Mouse (Mus musculus): ENCODE results near the gene Mtrf1l. TPM values are rescaled to one million over a fixed set of nuclear protein-coding genes. Genes with fewer than 3 reads are reported as not detected.

Gene Mtrf1l
- polyA plus RNA-seq, 1 experiment from 2014 or later, result 11.6 TPM

DNA sequence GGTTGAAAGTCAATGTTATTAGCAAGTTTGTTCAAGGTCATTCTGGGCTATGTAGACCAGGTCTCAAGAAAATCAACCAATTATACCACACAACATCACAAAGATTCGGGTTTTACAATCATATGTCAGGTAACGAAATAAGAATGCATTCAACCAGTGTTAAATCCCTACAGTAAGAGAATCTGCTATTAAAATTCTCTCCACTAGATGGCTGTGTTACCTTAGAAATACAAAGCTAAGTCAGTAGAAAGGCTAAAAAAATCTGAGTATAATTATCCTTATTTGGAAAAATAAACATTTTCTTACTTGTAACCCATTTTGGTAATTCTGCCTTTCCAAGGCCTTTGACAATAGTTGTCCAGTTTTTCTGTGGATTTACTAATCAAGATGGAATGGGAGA is 23.2 kb upstream of the Mtrf1l start:
- no peak for ATAC-seq (ENCODE audit: low FRiP score)
- 34% methylated on average over 2 of the region's 2 CpGs for WGBS
- Histone ChIP-seq H3K4me3 (replicated peaks; ENCODE audit: low read length) (no peak overlapping the region), H3K4me1 (replicated peaks; ENCODE audit: control insufficient read depth, insufficient read depth, low read length) (no peaks in the 10 kb centered on the region), H3K27ac (no peak overlapping the region), H3K4me2 (replicated peaks) (no peak overlapping the region), H3K36me3 (replicated peaks; ENCODE audit: control insufficient read depth, insufficient read depth) (peaks cover 7% of the 10 kb centered on the region), H3K9me3 (ENCODE audit: control insufficient read depth, low read length) (no peaks in the 10 kb centered on the region), H3K27me3 (ENCODE audit: control insufficient read depth, insufficient read depth, low read length) (no peaks in the 10 kb centered on the region), H3K9ac (no peak overlapping the region)
- DNase-seq (ENCODE audit: low spot score), result peak; percentile 84

DNA sequence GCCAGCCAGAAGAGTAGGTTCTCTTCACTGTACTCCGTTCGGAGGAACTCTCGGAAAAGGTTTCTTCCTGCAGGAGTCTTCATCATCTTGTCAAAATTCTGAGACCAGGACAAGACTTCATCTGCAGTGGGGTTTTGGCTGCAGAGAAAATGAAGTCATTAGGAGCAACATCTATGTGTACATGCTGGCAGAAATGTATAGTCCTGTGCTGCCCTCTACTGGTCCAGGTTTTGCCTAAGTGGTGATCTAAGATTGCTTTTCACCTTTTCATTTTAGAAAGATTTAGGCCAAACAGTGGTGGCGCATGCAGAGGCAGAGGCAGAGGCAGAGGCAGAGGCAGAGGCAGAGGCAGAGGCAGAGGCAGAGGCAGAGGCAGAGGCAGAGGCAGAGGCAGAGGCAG is 17.7 kb upstream of the Mtrf1l start:
- peaks cover 24% of the 10 kb centered on the region; the same call in 1 of the 2 replicates for H3K36me3 ChIP-seq (replicated peaks; ENCODE audit: control insufficient read depth, insufficient read depth)
- no peaks in the 10 kb centered on the region for H3K9me3 ChIP-seq (ENCODE audit: control insufficient read depth, low read length)
- H3K9ac ChIP-seq, result no peak overlapping the region
- WGBS, result 82% methylated on average over 4 of the region's 4 CpGs
- H3K4me2 ChIP-seq (replicated peaks), result no peak overlapping the region
- H3K4me3 ChIP-seq (replicated peaks; ENCODE audit: low read length), result no peak overlapping the region
- H3K4me1 ChIP-seq (replicated peaks; ENCODE audit: control insufficient read depth, insufficient read depth, low read length), result no peaks in the 10 kb centered on the region
- no peaks in the 10 kb centered on the region for H3K27me3 ChIP-seq (ENCODE audit: control insufficient read depth, insufficient read depth, low read length)
- no peak overlapping the region for H3K27ac ChIP-seq
- peak; percentile 68 for DNase-seq (ENCODE audit: low spot score)
- ATAC-seq (ENCODE audit: low FRiP score), result no peak

DNA sequence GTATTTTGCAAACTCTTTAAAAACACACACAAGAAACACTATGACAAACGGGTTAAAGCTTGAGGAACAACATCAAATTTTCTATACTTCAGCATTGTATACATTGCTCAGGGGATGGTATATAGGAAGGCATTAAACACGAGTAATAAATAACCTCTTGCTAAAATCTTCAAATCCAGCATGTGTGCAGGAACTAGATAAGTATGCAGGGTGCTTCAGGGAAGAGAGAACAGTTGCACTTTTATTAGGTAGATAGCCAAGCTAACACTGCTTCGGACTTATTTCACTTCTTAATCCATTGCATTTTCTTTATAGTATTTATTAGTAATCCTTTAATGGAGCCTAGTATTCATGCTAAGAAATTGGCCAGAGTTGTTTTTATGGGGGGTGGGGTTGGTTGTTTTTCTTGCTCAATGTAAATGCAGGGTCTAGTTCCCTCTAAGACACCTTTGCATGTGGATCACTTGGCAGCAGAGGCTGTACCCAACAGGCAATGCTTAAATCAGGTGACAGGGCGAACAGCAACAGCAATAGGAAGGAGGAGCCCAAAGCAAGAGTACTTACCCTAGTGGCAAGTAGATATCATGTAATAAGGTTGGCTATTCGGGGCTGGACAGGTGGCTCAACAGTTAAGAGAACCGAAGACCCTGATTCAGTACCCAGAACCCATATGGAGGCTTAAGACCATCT is 2.8 kb upstream of the Mtrf1l start:
- no peak for DNase-seq (ENCODE audit: low spot score)
- 84% methylated on average over 6 of the region's 6 CpGs for WGBS
- no peak for ATAC-seq (ENCODE audit: low FRiP score)
- H3K4me3 ChIP-seq (replicated peaks; ENCODE audit: low read length), result no peak overlapping the region
- no peaks in the 10 kb centered on the region for H3K27me3 ChIP-seq (ENCODE audit: control insufficient read depth, insufficient read depth, low read length)
- no peak overlapping the region for H3K27ac ChIP-seq
- H3K36me3 ChIP-seq (replicated peaks; ENCODE audit: control insufficient read depth, insufficient read depth), result no peaks in the 10 kb centered on the region
- peaks cover 8% of the 10 kb centered on the region for H3K4me1 ChIP-seq (replicated peaks; ENCODE audit: control insufficient read depth, insufficient read depth, low read length)
- no peak overlapping the region for H3K4me2 ChIP-seq (replicated peaks)
- no peak overlapping the region for H3K9ac ChIP-seq
- no peaks in the 10 kb centered on the region for H3K9me3 ChIP-seq (ENCODE audit: control insufficient read depth, low read length)

DNA sequence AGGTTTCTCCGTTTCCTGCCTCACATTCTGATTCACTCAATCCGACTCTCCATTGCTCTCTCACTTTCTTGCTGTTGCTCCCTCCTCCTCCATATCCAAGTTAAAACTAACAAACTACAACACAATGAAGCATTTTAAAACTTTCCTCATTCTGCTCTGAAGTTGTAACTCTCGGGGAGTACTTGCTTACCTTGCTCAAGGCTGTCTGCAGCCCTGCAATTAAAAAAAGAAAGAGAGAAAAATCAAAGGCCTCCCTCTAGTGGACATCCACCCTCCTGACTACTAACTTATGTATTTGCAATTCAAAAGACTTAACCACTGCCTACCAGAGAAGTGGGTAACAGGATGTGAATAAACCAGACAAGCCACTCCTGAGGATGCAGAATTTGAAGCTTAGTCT is 1.1 kb upstream of the Mtrf1l start:
- WGBS, result 0% methylated on average over 3 of the region's 3 CpGs
- H3K4me1 ChIP-seq (replicated peaks; ENCODE audit: control insufficient read depth, insufficient read depth, low read length), result peaks cover 8% of the 10 kb centered on the region
- peak overlapping the region; percentile 87 for H3K27ac ChIP-seq
- DNase-seq (ENCODE audit: low spot score) (peak; percentile 72), ATAC-seq (ENCODE audit: low FRiP score) (no peak)
- peak overlapping the region; percentile 97 for H3K4me3 ChIP-seq (replicated peaks; ENCODE audit: low read length)
- peaks cover 2% of the 10 kb centered on the region for H3K36me3 ChIP-seq (replicated peaks; ENCODE audit: control insufficient read depth, insufficient read depth)
- peak overlapping the region; percentile 77 for H3K4me2 ChIP-seq (replicated peaks)
- H3K9me3 ChIP-seq (ENCODE audit: control insufficient read depth, low read length), result no peaks in the 10 kb centered on the region
- H3K27me3 ChIP-seq (ENCODE audit: control insufficient read depth, insufficient read depth, low read length), result no peaks in the 10 kb centered on the region
- H3K9ac ChIP-seq, result peak overlapping the region; percentile 40

DNA sequence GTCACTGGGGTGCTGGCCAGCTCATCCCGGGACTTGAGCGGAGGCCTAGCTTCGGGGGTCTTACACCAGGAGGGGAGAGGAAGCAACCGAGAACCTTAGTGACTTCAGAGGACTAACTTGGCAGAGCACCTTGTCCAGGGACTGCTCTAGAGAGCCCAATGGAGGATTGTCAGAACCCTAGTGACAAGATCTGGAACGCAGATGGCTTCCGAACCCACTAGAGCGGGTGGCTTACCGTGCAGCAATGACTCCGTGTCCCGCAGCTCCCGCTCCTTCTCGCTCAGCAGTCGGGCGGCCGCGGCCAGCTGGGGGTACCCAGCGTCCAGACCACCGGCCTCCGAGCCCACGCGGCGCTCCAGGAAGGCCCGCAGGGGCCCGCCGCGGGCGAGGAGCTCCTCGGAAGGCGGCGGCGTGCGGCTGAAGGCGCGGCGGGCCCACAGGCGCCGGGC is 395 bp downstream of the Mtrf1l start:
- H3K4me3 ChIP-seq (replicated peaks; ENCODE audit: low read length), result peak overlapping the region; percentile 97
- ATAC-seq (ENCODE audit: low FRiP score) (no peak), DNase-seq (ENCODE audit: low spot score) (no peak)
- peak overlapping the region; percentile 92 for H3K9ac ChIP-seq
- no peaks in the 10 kb centered on the region for H3K27me3 ChIP-seq (ENCODE audit: control insufficient read depth, insufficient read depth, low read length)
- H3K9me3 ChIP-seq (ENCODE audit: control insufficient read depth, low read length), result no peaks in the 10 kb centered on the region
- H3K4me1 ChIP-seq (replicated peaks; ENCODE audit: control insufficient read depth, insufficient read depth, low read length), result peaks cover 8% of the 10 kb centered on the region
- under 1% methylated on average over 34 of the region's 37 CpGs for WGBS
- H3K4me2 ChIP-seq (replicated peaks), result peak overlapping the region; percentile 77
- H3K36me3 ChIP-seq (replicated peaks; ENCODE audit: control insufficient read depth, insufficient read depth), result peaks cover 17% of the 10 kb centered on the region
- peak overlapping the region; percentile 87 for H3K27ac ChIP-seq

DNA sequence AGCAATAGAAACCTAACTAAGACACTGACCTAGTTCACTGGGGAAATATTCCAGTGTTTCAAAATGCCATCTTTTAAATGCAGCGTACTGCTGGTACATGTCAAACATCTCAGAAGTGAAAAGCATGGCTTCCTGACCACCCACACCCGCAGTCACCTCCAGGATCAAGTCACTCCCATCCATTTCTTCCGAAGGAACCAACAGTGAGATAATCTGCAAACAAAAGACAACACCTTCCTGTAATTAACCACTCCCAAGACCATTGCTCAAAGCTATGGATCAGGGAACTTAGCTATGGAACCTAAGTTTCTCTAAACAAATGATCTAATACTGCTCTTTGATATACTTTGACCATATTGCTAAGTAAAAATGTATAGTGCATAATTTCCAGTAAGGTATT is 4.9 kb downstream of the Mtrf1l start:
- DNase-seq (ENCODE audit: low spot score) (no peak), ATAC-seq (ENCODE audit: low FRiP score) (no peak)
- Histone ChIP-seq H3K9ac (no peak overlapping the region), H3K27ac (no peak overlapping the region), H3K4me2 (replicated peaks) (no peak overlapping the region), H3K4me1 (replicated peaks; ENCODE audit: control insufficient read depth, insufficient read depth, low read length) (peaks cover 8% of the 10 kb centered on the region), H3K4me3 (replicated peaks; ENCODE audit: low read length) (no peak overlapping the region), H3K36me3 (replicated peaks; ENCODE audit: control insufficient read depth, insufficient read depth) (peaks cover 57% of the 10 kb centered on the region), H3K9me3 (ENCODE audit: control insufficient read depth, low read length) (no peaks in the 10 kb centered on the region), H3K27me3 (ENCODE audit: control insufficient read depth, insufficient read depth, low read length) (no peaks in the 10 kb centered on the region)
- WGBS, result 95% methylated on average over 3 of the region's 3 CpGs

DNA sequence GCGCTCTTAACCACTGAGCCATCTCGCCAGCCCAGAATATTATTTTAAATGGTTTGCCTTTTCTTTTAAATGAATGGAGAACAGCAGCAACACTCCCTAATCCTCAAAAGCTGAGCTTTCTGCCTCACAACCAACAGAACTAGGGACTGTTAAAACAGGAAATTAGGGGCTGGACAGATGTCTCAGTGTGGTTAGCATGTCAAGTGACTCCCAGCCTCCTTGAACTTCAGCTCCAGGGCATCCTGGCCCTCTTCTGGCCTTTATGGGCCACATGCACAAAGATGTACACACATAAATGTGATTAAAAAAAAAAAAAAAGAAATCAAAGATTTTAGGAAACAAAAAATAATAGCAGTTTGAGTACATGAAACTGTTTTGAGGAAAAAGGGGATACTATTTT is 7.7 kb downstream of the Mtrf1l start:
- H3K27ac ChIP-seq, result no peak overlapping the region
- 97% methylated on average over 2 of the region's 2 CpGs for WGBS
- no peaks in the 10 kb centered on the region for H3K4me1 ChIP-seq (replicated peaks; ENCODE audit: control insufficient read depth, insufficient read depth, low read length)
- H3K27me3 ChIP-seq (ENCODE audit: control insufficient read depth, insufficient read depth, low read length), result no peaks in the 10 kb centered on the region
- no peak overlapping the region for H3K4me3 ChIP-seq (replicated peaks; ENCODE audit: low read length)
- ATAC-seq (ENCODE audit: low FRiP score) (no peak), DNase-seq (ENCODE audit: low spot score) (no peak)
- no peak overlapping the region for H3K4me2 ChIP-seq (replicated peaks)
- peaks cover 85% of the 10 kb centered on the region for H3K36me3 ChIP-seq (replicated peaks; ENCODE audit: control insufficient read depth, insufficient read depth)
- H3K9ac ChIP-seq, result no peak overlapping the region
- no peaks in the 10 kb centered on the region for H3K9me3 ChIP-seq (ENCODE audit: control insufficient read depth, low read length)

DNA sequence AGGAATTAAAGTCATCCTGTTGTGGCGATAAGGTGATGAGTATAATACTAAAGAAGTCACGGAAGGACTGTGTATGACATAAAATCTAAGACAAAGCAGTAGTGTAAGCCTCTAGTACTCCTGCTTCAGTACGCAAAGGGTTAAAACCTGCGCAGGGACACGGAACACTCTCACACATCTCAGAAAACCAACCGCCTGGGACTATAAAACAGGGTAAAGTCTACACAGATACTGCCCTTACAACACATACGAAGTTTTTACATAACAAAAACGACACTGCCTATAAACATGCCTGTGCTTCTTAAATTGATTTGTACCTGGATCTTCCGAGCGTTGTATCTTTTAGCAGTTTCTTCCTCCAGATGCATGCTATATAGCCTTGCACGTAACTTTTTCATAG is 10.0 kb downstream of the Mtrf1l start:
- Histone ChIP-seq H3K36me3 (replicated peaks; ENCODE audit: control insufficient read depth, insufficient read depth) (peaks cover 77% of the 10 kb centered on the region), H3K4me3 (replicated peaks; ENCODE audit: low read length) (no peak overlapping the region), H3K27me3 (ENCODE audit: control insufficient read depth, insufficient read depth, low read length) (no peaks in the 10 kb centered on the region), H3K9me3 (ENCODE audit: control insufficient read depth, low read length) (no peaks in the 10 kb centered on the region), H3K4me1 (replicated peaks; ENCODE audit: control insufficient read depth, insufficient read depth, low read length) (no peaks in the 10 kb centered on the region), H3K9ac (no peak overlapping the region), H3K4me2 (replicated peaks) (no peak overlapping the region), H3K27ac (no peak overlapping the region)
- no peak for ATAC-seq (ENCODE audit: low FRiP score)
- DNase-seq (ENCODE audit: low spot score), result no peak
- WGBS, result 93% methylated on average over 11 of the region's 11 CpGs

DNA sequence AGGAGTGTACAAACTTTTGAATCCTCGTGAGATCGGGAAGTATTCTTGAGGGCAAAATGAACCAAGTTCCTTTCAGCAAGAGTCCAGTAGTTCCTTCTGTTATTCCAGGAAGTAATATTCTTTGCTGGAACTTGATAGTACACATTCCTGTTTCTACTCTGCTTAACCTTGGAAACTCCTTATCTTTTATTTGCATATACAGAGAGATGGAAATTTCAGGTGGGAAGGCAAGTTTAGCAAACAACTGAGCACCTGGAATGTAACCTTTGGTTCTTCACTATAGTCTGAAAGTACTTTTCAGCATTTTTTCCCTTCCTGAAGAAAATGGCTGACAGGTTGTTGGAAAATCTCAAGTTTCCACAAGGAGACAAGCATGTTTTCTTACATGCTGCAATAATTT is 16.0 kb downstream of the Mtrf1l start:
- DNase-seq (ENCODE audit: low spot score) (no peak), ATAC-seq (ENCODE audit: low FRiP score) (no peak)
- H3K27me3 ChIP-seq (ENCODE audit: control insufficient read depth, insufficient read depth, low read length), result no peaks in the 10 kb centered on the region
- H3K36me3 ChIP-seq (replicated peaks; ENCODE audit: control insufficient read depth, insufficient read depth), result peaks cover 21% of the 10 kb centered on the region
- no peak overlapping the region for H3K27ac ChIP-seq
- 92% methylated on average over 2 of the region's 2 CpGs for WGBS
- H3K4me2 ChIP-seq (replicated peaks), result no peak overlapping the region
- H3K9ac ChIP-seq, result no peak overlapping the region
- peaks cover 17% of the 10 kb centered on the region for H3K4me1 ChIP-seq (replicated peaks; ENCODE audit: control insufficient read depth, insufficient read depth, low read length)
- H3K9me3 ChIP-seq (ENCODE audit: control insufficient read depth, low read length), result no peaks in the 10 kb centered on the region
- no peak overlapping the region for H3K4me3 ChIP-seq (replicated peaks; ENCODE audit: low read length)

DNA sequence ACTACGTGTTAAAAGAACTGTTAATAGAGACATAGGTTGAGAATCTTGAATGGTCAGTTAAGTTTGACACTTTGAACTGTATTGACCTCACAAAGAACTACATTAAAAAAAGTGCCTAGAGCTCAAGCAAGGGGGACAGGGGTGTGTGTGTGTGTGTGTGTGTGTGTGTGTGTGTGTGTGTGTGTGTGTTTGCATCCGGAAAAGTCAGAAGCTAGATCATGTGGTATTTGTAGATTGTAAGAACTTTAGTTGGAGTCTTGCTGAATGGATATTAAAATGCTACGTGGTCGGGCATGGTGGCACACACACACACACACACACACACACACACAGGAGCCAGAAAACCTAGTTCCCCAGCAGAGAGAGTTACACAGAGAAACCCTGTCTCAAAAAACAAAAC is 16.7 kb downstream of the Mtrf1l start:
- Histone ChIP-seq H3K4me3 (replicated peaks; ENCODE audit: low read length) (no peak overlapping the region), H3K4me2 (replicated peaks) (no peak overlapping the region), H3K9me3 (ENCODE audit: control insufficient read depth, low read length) (no peaks in the 10 kb centered on the region), H3K36me3 (replicated peaks; ENCODE audit: control insufficient read depth, insufficient read depth) (peaks cover 14% of the 10 kb centered on the region), H3K9ac (no peak overlapping the region), H3K27me3 (ENCODE audit: control insufficient read depth, insufficient read depth, low read length) (no peaks in the 10 kb centered on the region), H3K4me1 (replicated peaks; ENCODE audit: control insufficient read depth, insufficient read depth, low read length) (peaks cover 18% of the 10 kb centered on the region), H3K27ac (no peak overlapping the region)
- ATAC-seq (ENCODE audit: low FRiP score) (no peak), DNase-seq (ENCODE audit: low spot score) (no peak)
- WGBS, result 79% methylated on average over 4 of the region's 4 CpGs

Measured in hindbrain, embryonic 14.5 days (tissue).